Mouse (Mus musculus) kidney, adult 2 months (tissue): ENCODE data around the gene Rora. TPM values are rescaled to one million over a fixed set of nuclear protein-coding genes. Genes with fewer than 3 reads are reported as not detected.

Experiments
- DNase-seq: peaks from one replicate; pipeline ENCODE4 v3.0.0; 2021
- H3K27ac ChIP-seq: fragments of 200-500 bp; 2 replicates; pipeline ENCODE4 v1.5.1; 2012; ENCODE audit warnings: low read depth, low read length, control low read depth, inconsistent platforms; ENCODE audit not compliant: insufficient read depth
- H3K27me3 ChIP-seq: fragments of 200-500 bp; replicated peaks from 2 replicates; pipeline ENCODE4 v1.6.1; 2012; ENCODE audit warnings: mild to moderate bottlenecking, moderate library complexity, low read length, inconsistent platforms; ENCODE audit not compliant: control insufficient read depth, insufficient read depth
- H3K36me3 ChIP-seq: fragments of 200-500 bp; 2 replicates; pipeline ENCODE4 v1.6.1; 2012; ENCODE audit warnings: mild to moderate bottlenecking, moderate library complexity, low read length, inconsistent platforms; ENCODE audit not compliant: control insufficient read depth, insufficient read depth
- H3K4me1 ChIP-seq: fragments of 200-500 bp; 2 replicates; pipeline ENCODE4 v1.6.1; 2011; ENCODE audit warnings: low read length; ENCODE audit not compliant: control insufficient read depth, insufficient read depth
- H3K4me3 ChIP-seq: fragments of 200-500 bp; 2 replicates; pipeline ENCODE4 v1.5.1; 2011; ENCODE audit warnings: mild to moderate bottlenecking, low read depth, low read length, control low read depth; ENCODE audit not compliant: insufficient read depth
- CTCF ChIP-seq: fragments of 200-500 bp; conservative IDR thresholded peaks from 2 replicates; pipeline ENCODE4 v1.5.1; 2011; ENCODE audit warnings: low read depth, mild to moderate bottlenecking, control low read depth, low read length, moderate library complexity, mixed read lengths; ENCODE audit not compliant: insufficient read depth, insufficient read length
- POLR2A ChIP-seq: fragments of 200-500 bp; IDR thresholded peaks from one replicate; pipeline ENCODE4 v1.6.1; 2011; ENCODE audit warnings: low read depth, low read length, control low read depth
- WGBS: fragments of 180-500 bp; shearing (Covaris S2); methylation state at CpG from one replicate; pipeline ENCODE4 v1.1.7; 2018; 5-methylcytosine and 5-hydroxymethylcytosine counted together
- polyA plus RNA-seq: library from polyadenylated mRNA; depleted of rRNA; stranded (reverse); fragments of >200 nt; gene quantifications from 2 replicates; pipeline ENCODE4 v1.2.3, GENCODE M21; 2012

Rora gene
- polyA plus RNA-seq, 1 experiment: 15.5 TPM

GRCm38 (mm10) chr9:69023314-69023713 is 369.7 kb downstream of the Rora start:
- no peaks in the 10 kb centered on the region for H3K36me3 ChIP-seq
- WGBS: 70% methylated on average over 3 of the region's 3 CpGs
- DNase-seq: no peak
- no peaks in the 10 kb centered on the region for H3K4me1 ChIP-seq
- TF ChIP-seq CTCF (no peak), POLR2A (no peak)
- no peak overlapping the region for H3K4me3 ChIP-seq
- no peaks in the 10 kb centered on the region for H3K27me3 ChIP-seq
- no peak overlapping the region for H3K27ac ChIP-seq

GRCm38 (mm10) chr9:69028177-69028576 is 374.6 kb downstream of the Rora start:
- Histone ChIP-seq H3K4me1 (no peaks in the 10 kb centered on the region), H3K36me3 (no peaks in the 10 kb centered on the region), H3K27ac (no peak overlapping the region), H3K4me3 (no peak overlapping the region), H3K27me3 (no peaks in the 10 kb centered on the region)
- TF ChIP-seq POLR2A (no peak), CTCF (no peak)
- DNase-seq: no peak
- WGBS: 80% methylated on average over 4 of the region's 4 CpGs

- no peak for TF ChIP-seq POLR2A
- no peak for TF ChIP-seq CTCF
- Histone ChIP-seq H3K4me1 (peaks cover 4% of the 10 kb centered on the region), H3K27ac (no peak overlapping the region), H3K4me3 (no peak overlapping the region), H3K27me3 (no peaks in the 10 kb centered on the region), H3K36me3 (no peaks in the 10 kb centered on the region)
- DNase-seq: no peak
- 88% methylated on average over 10 of the region's 10 CpGs for WGBS
Measured at GRCm38 (mm10) chr9:69034301-69034871, 380.8 kb downstream of the Rora start.

GRCm38 (mm10) chr9:69035456-69035855 is 381.9 kb downstream of the Rora start:
- TF ChIP-seq CTCF (no peak), POLR2A (no peak)
- WGBS: 55% methylated on average over 7 of the region's 7 CpGs
- no peaks in the 10 kb centered on the region for H3K36me3 ChIP-seq

GRCm38 (mm10) chr9:69036296-69036695 is 382.7 kb downstream of the Rora start:
- Histone ChIP-seq H3K27ac (no peak overlapping the region), H3K27me3 (no peaks in the 10 kb centered on the region), H3K4me1 (peaks cover 4% of the 10 kb centered on the region), H3K36me3 (no peaks in the 10 kb centered on the region), H3K4me3 (no peak overlapping the region)
- TF ChIP-seq CTCF (no peak), POLR2A (no peak)
- 72% methylated on average over 3 of the region's 3 CpGs for WGBS
- DNase-seq: no peak

More at GRCm38 (mm10) chr9:69035456-69035855, 381.9 kb downstream of the Rora start:
- peak; percentile 53 for DNase-seq
- no peaks in the 10 kb centered on the region for H3K27me3 ChIP-seq
- no peak overlapping the region for H3K4me3 ChIP-seq
- no peak overlapping the region; the same call in 1 of the 2 replicates for H3K27ac ChIP-seq
- peaks cover 4% of the 10 kb centered on the region for H3K4me1 ChIP-seq

GRCm38 (mm10) chr9:69043920-69044613 is 390.5 kb downstream of the Rora start:
- H3K4me3 ChIP-seq: no peak overlapping the region
- no peak for TF ChIP-seq CTCF
- TF ChIP-seq POLR2A: no peak
- WGBS: 82% methylated on average over 8 of the region's 8 CpGs
- H3K27ac ChIP-seq: 0 out of 2 replicates have a peak overlapping the region, but pooled peaks have one; percentile 27
- no peaks in the 10 kb centered on the region for H3K36me3 ChIP-seq
- DNase-seq: peak; percentile 38
- no peaks in the 10 kb centered on the region for H3K27me3 ChIP-seq
- no peaks in the 10 kb centered on the region for H3K4me1 ChIP-seq

- Histone ChIP-seq H3K4me3 (no peak overlapping the region), H3K27me3 (no peaks in the 10 kb centered on the region), H3K36me3 (no peaks in the 10 kb centered on the region), H3K4me1 (no peaks in the 10 kb centered on the region), H3K27ac (0 out of 2 replicates have a peak overlapping the region, but pooled peaks have one; percentile 27)
- TF ChIP-seq POLR2A (no peak), CTCF (no peak)
- DNase-seq: peak; percentile 13
- WGBS: 77% methylated on average over 7 of the region's 7 CpGs
Measured at GRCm38 (mm10) chr9:69044614-69045133, 391.1 kb downstream of the Rora start.
